Mouse (Mus musculus) lung, postnatal 0 days (tissue): ENCODE results near the gene Schip1.

Experiments
- CTCF ChIP-seq: IDR thresholded peaks from 2 replicates; pipeline ENCODE4 v1.5.1; 2016; ENCODE audit warnings: antibody characterized with exemption, mild to moderate bottlenecking
- EP300 ChIP-seq: IDR thresholded peaks from 2 replicates; pipeline ENCODE4 v1.6.1; 2016; ENCODE audit warnings: antibody characterized with exemption, mild to moderate bottlenecking, control low read depth

DNA sequence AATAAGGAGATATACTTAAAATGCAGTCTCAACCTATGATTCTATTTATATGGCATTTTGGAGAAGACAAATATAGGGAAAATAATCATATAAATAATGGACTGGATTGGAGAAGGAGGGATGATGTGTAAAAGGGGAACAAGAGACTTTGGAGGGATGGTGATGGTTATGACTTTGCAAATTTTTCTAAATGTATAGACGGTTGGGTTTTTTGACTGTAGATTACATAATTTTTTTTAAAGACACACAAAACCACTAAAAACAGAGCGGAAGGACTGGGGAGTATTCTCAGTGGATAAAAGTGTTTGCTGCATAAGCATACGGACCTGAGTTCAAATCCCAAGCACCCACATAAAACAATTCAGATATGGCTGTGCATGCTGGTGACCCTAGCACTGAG, 156.8 kb downstream of the Schip1 start:
- TF ChIP-seq CTCF = no peak
- no peak for TF ChIP-seq EP300
